Mouse (Mus musculus): ENCODE results near the gene Wbp1l.

GRCm38 (mm10) chr19:46620016-46620808 is 21.3 kb downstream of the Wbp1l start:
- TF ChIP-seq CTCF (IDR thresholded peaks at IDR 0.05; ENCODE audit: low read depth) (no peak), EP300 (optimal IDR thresholded peaks at IDR 0.05) (no peak)
